Mouse (Mus musculus) colon, adult 2 months (tissue): ENCODE results near the gene Psmd14. TPM values are rescaled to one million over a fixed set of nuclear protein-coding genes. Genes with fewer than 3 reads are reported as not detected.

Experiments
- polyA plus RNA-seq: library from polyadenylated mRNA; depleted of rRNA; stranded (reverse); fragments of >200 nt; gene quantifications from 2 replicates; pipeline ENCODE4 v1.2.3, GENCODE M21; 2012; rRNA removed

Psmd14 gene
- polyA plus RNA-seq, result 4.0 and 6.4 TPM in 2 replicates

DNA sequence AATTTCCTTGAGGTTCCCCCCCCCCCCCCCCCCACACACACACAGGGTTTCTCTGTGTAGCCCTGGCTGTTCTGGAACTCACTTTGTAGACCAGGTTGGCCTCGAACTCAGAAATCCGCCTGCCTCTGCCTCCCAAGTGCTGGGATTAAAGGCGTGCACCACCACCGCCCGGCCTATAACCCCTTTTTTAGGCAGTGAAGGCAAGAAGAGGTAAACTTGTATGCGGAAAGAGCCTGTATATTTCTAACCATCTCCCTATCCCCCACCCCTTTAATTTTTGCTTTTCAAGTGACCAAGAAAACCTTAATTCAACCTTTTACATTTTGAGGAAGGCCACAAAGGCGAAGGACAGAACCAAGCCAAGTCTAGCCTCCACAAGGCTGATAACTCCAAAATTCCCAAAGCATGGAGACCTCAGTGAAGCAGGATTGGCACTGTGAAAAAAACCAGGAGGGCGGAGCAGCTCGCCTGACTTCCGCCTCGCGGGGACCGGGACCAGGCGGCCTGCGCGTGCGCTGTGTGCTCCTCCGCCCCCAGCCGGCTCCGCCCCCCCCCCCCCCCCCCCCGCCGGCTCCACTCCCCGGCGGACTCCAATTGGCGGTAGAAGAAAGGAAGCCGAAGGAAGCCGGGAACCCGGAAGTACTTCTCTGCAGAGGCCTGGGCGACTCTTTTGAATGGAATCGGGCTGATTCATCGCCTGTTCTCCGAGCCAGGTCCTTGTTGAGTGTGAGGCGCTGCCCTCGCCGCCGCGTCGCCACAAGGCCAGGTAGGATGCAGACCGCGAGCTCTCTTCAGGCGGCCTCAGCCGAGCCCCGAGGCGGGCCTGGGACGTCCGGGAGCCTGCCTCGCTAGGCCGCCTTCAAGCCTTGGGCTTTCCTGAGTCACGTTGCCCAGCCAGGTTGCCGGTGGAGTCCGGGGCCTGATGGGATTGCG lies at the start of gene Psmd14:
Psmd14 (plus strand) TSS at position 587 of the 933 bp plus-strand sequence.

DNA sequence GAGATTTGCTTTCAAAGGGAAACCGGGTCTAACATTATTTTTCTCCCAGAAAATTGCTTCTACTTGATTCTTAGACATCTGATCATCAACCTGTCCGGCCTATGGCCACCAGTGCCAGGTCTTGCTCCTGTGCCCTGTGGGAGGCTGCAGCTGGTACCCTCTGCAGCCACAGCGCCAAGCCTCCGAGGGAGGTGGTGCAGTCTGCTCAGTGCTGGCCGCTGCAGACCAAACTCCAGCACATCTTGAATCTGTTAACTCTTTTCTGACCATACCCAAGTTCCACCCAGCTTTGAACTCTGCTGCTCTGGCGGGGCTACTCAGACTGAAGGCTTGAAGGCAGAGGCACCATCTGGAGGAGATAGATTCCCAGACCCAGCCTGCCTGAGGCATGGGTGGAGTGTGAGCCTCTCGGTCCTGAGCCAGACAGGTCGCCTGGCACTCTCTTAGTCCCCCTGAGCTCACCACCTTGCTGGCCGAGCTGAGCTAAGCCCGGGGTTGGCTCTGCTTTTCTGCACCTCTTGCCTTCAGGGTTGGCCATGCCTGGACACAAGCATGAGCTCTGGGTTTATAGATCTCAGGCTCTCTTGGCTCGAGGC lies 91.3 kb downstream of the Psmd14 start, which contains the start of gene Tbr1:
Tbr1 (plus strand) TSS at position 275 of the 596 bp plus-strand sequence.

Other genes starting within 250 kb of the Psmd14 start
- gene Tank, start 133.1 kb upstream of the Psmd14 start, polyA plus RNA-seq, result 3.0 and 3.2 TPM in 2 replicates
- 0.08 TPM in 1 of 2 replicates, not detected in the other for gene Tbr1, start 91.2 kb downstream of the Psmd14 start, polyA plus RNA-seq